Mouse (Mus musculus) Patski (cell line): ENCODE data around the gene Fbxw4. TPM values are rescaled to one million over a fixed set of nuclear protein-coding genes. Genes with fewer than 3 reads are reported as not detected.
A peak's percentile ranks its signal among the peaks of the same experiment; 100 is the strongest.

Experiments used
- ATAC-seq: fragments of 100-300 bp; one replicate; pipeline ENCODE4 v1.8.0; 2021
- CTCF ChIA-PET: fragments of 350-600 bp; sonication (Branson Sonifier 250); formaldehyde crosslinking; loops from one replicate; lab custom pipeline; 2022; ENCODE audit warnings: inconsistent platforms; lab: Charles Lee
- POLR2A ChIA-PET: fragments of 350-600 bp; sonication (Branson Sonifier 250); formaldehyde crosslinking; loops from one replicate; lab custom pipeline; 2022; ENCODE audit warnings: antibody characterized with exemption, inconsistent platforms; lab: Charles Lee
- DNase-seq: peaks from one replicate; pipeline ENCODE4 v3.0.0-alpha.2; 2011; ENCODE audit warnings: low read depth, low spot score
- H3K27me3 ChIP-seq: fragments of 371-371 bp; one replicate; pipeline ENCODE4 v1.5.1; 2021
- CTCF ChIP-seq: fragments of 100-300 bp; IDR thresholded peaks from one replicate; pipeline ENCODE4 v1.5.1; 2021
- in situ Hi-C: fragments of 300-500 bp; cut with MboI; formaldehyde crosslinking; loops from 3 replicates; pipeline ENCODE4 v1.11.1; 2018; ENCODE audit warnings: low pct_unique_long_range_greater_than_20kb, mixed read lengths
- polyA plus RNA-seq: library from polyadenylated mRNA; unstranded; gene quantifications from one replicate; pipeline ENCODE4 v1.2.3, GENCODE M21; 2021

Fbxw4 gene
- polyA plus RNA-seq, 1 experiment from 2014 or later: 39.2 TPM

GRCm38 (mm10) chr19:45582161-45582560 lies 78.0 kb downstream of the Fbxw4 start:
- TF ChIP-seq CTCF: no peak
- DNase-seq: no peak
- no peak for ATAC-seq
- in situ Hi-C loops: no loop called here
- no peaks in the 10 kb centered on the region for H3K27me3 ChIP-seq
- ChIA-PET POLR2A (no interaction called here), CTCF (interaction anchor here (0.8 to 0.9 kb wide), 2 partner anchors 9 to 11 kb away, joined by 3 read pairs; no protein-coding TSS in a partner anchor)

- no peak for ATAC-seq
- H3K27me3 ChIP-seq: no peaks in the 10 kb centered on the region
- peak; percentile 86 for TF ChIP-seq CTCF
- ChIA-PET CTCF (no interaction called here), POLR2A (no interaction called here)
- in situ Hi-C loops: no loop called here
- DNase-seq: no peak
Measured at GRCm38 (mm10) chr19:45581257-45581656, 78.9 kb downstream of the Fbxw4 start.

GRCm38 (mm10) chr19:45580235-45580634 lies 79.9 kb downstream of the Fbxw4 start:
- ATAC-seq: no peak
- ChIA-PET POLR2A (no interaction called here), CTCF (interaction anchor here (1.1 kb wide), 1 partner anchor 10 kb away, joined by 3 read pairs; no protein-coding TSS in a partner anchor)
- H3K27me3 ChIP-seq: no peaks in the 10 kb centered on the region
- in situ Hi-C loops: no loop called here
- no peak for DNase-seq
- TF ChIP-seq CTCF: no peak

GRCm38 (mm10) chr19:45579416-45579815 lies 80.7 kb downstream of the Fbxw4 start:
- CTCF ChIA-PET: interaction anchor here (1.1 kb wide), 1 partner anchor 10 kb away, joined by 3 read pairs; no protein-coding TSS in a partner anchor
- no peak for DNase-seq
- TF ChIP-seq CTCF: no peak
- in situ Hi-C loops: no loop called here
- POLR2A ChIA-PET: no interaction called here
- H3K27me3 ChIP-seq: no peaks in the 10 kb centered on the region
- no peak for ATAC-seq

- ATAC-seq (no peak), DNase-seq (no peak)
- in situ Hi-C loops: no loop called here
- ChIA-PET CTCF (no interaction called here), POLR2A (no interaction called here)
- no peaks in the 10 kb centered on the region for H3K27me3 ChIP-seq
- no peak for TF ChIP-seq CTCF
Measured at GRCm38 (mm10) chr19:45578976-45579375, 81.1 kb downstream of the Fbxw4 start.

GRCm38 (mm10) chr19:45577141-45577750 lies 82.9 kb downstream of the Fbxw4 start:
- ChIA-PET POLR2A (interaction anchor here (0.6 to 0.8 kb wide), 2 partner anchors 14 to 113 kb away, joined by 3 read pairs; no protein-coding TSS in a partner anchor), CTCF (no interaction called here)
- no peak for ATAC-seq
- no peak for DNase-seq
- no peak for TF ChIP-seq CTCF
- H3K27me3 ChIP-seq: no peaks in the 10 kb centered on the region
- in situ Hi-C loops: no loop called here

GRCm38 (mm10) chr19:45575632-45576001 lies 84.5 kb downstream of the Fbxw4 start:
- POLR2A ChIA-PET: interaction anchor here (0.6 kb wide), 1 partner anchor 158 kb away, joined by 4 read pairs; no protein-coding TSS in a partner anchor
- TF ChIP-seq CTCF: no peak
- CTCF ChIA-PET: no interaction called here
- in situ Hi-C loops: no loop called here
- DNase-seq: no peak
- ATAC-seq: no peak
- no peaks in the 10 kb centered on the region for H3K27me3 ChIP-seq

- DNase-seq (no peak), ATAC-seq (no peak)
- H3K27me3 ChIP-seq: no peaks in the 10 kb centered on the region
- in situ Hi-C loops: loop anchor here (5.0 kb wide), 1 partner anchor 172 kb away; the partner anchor contains the start of gene Npm3
- TF ChIP-seq CTCF: no peak
- ChIA-PET CTCF (interaction anchor here (0.9 to 1.9 kb wide), 6 partner anchors 10 to 182 kb away, joined by 3 to 15 read pairs (median 6); partner anchors contain the start of genes Gm17018 and Poll), POLR2A (interaction anchor here (0.6 kb wide), 1 partner anchor 159 kb away, joined by 4 read pairs; no protein-coding TSS in a partner anchor)
Measured at GRCm38 (mm10) chr19:45574941-45575631, 85.0 kb downstream of the Fbxw4 start.

GRCm38 (mm10) chr19:45574339-45574898 lies 85.7 kb downstream of the Fbxw4 start:
- no peak for DNase-seq
- no peaks in the 10 kb centered on the region for H3K27me3 ChIP-seq
- no peak for TF ChIP-seq CTCF
- POLR2A ChIA-PET: interaction anchor here (0.6 to 1.1 kb wide), 2 partner anchors 171 to 174 kb away, joined by 3 read pairs; no protein-coding TSS in a partner anchor
- peak; percentile 9 for ATAC-seq
- CTCF ChIA-PET: interaction anchor here (0.6 to 1.9 kb wide), 24 partner anchors 10 to 354 kb away, joined by 3 to 15 read pairs (median 4); partner anchors contain the start of genes Gm17018, Npm3 and Poll
- in situ Hi-C loops: loop anchor here (5.0 kb wide), 1 partner anchor 173 kb away; the partner anchor contains the start of gene Npm3

- TF ChIP-seq CTCF: peak; percentile 96
- DNase-seq: no peak
- H3K27me3 ChIP-seq: no peaks in the 10 kb centered on the region
- in situ Hi-C loops: loop anchor here (5.0 kb wide), 1 partner anchor 173 kb away; the partner anchor contains the start of gene Npm3
- POLR2A ChIA-PET: interaction anchor here (0.6 to 1.1 kb wide), 2 partner anchors 172 to 175 kb away, joined by 3 read pairs; no protein-coding TSS in a partner anchor
- peak; percentile 41 for ATAC-seq
- CTCF ChIA-PET: interaction anchor here (0.6 to 1.9 kb wide), 27 partner anchors 8 to 353 kb away, joined by 3 to 15 read pairs (median 4); partner anchors contain the start of genes Gm17018, Npm3 and Poll
Measured at GRCm38 (mm10) chr19:45573861-45574267, 86.2 kb downstream of the Fbxw4 start.
